Mouse (Mus musculus) liver, postnatal 0 days (tissue): ENCODE results near the gene Gm17657.

Experiments used
- CTCF ChIP-seq: sonication (generic); IDR thresholded peaks from 2 replicates; pipeline ENCODE4 v1.5.1; 2016; ENCODE audit warnings: antibody characterized with exemption, low read depth
- EP300 ChIP-seq: IDR thresholded peaks from 2 replicates; pipeline ENCODE4 v1.6.1; 2016; ENCODE audit warnings: antibody characterized with exemption, low read depth, mild to moderate bottlenecking

GRCm38 (mm10) chr17:29568435-29568834, 19.0 kb upstream of the Gm17657 start:
- no peak for TF ChIP-seq CTCF
- no peak for TF ChIP-seq EP300
